Mouse (Mus musculus) liver, embryonic 14.5 days (tissue): ENCODE results near the gene Fastkd5.

Experiments
- CTCF ChIP-seq: IDR thresholded peaks from 2 replicates; pipeline ENCODE4 v1.5.1; 2016; ENCODE audit warnings: antibody characterized with exemption, low read depth, control low read depth
- EP300 ChIP-seq: IDR thresholded peaks from 2 replicates; pipeline ENCODE4 v1.6.1; 2016; ENCODE audit warnings: antibody characterized with exemption, low read depth

GRCm38 (mm10) chr2:130656536-130656935 lies 26.7 kb upstream of the Fastkd5 start:
- TF ChIP-seq EP300, result no peak
- no peak for TF ChIP-seq CTCF
